Mouse (Mus musculus) kidney, adult 2 months (tissue): ENCODE results near the gene Ctnnbl1.

ENCODE experiments used
- CTCF ChIP-seq: fragments of 200-500 bp; conservative IDR thresholded peaks from 2 replicates; pipeline ENCODE4 v1.5.1; 2011; ENCODE audit warnings: low read depth, mild to moderate bottlenecking, control low read depth, low read length, moderate library complexity, mixed read lengths; ENCODE audit not compliant: insufficient read depth, insufficient read length
- POLR2A ChIP-seq: fragments of 200-500 bp; IDR thresholded peaks from one replicate; pipeline ENCODE4 v1.6.1; 2011; ENCODE audit warnings: low read depth, low read length, control low read depth

DNA sequence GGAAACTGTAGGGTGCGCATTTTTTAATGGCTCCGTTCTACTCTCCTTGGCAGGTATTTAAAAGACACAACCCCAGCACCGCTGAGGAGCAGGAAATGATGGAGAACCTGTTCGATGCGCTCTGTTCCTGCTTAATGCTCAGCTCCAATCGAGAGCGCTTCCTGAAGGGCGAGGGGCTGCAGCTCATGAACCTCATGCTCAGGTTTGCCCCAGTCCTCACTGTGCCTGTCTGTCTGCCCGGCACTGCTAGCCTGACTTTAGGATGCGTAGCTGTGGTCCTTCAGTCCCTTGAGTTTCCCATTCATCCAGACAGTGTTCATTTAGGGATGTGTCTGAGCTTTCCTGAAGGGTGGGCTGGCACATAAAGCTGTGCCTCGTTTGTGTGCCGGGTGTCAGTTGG is 82.2 kb downstream of the Ctnnbl1 start:
- TF ChIP-seq CTCF (no peak), POLR2A (no peak)
